Mouse (Mus musculus): ENCODE measurements around the gene Rere.

DNA sequence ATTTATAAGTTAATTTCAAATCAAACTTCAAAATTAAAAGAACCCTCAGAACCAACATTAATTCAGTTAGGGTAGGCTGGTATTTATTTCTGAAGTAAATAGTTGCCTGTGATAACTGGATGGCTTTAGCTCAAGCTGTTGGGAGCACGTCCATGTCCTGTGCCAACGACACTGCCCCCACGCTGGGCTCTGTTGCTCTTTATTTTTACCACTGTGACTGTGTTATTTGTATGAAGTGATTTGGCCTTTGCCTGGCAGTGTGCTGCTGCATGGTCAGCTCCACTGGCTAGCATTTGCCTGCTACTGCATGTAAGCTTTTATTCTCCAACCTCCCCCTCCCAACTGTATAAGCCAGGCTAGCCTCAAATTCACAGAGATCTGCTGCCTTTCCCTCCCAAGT lies 162.6 kb downstream of the Rere start:
- no peak for TF ChIP-seq CHD2 (IDR thresholded peaks at IDR 0.05; ENCODE audit: low read depth, low read length)
- TF ChIP-seq ZNF384 (IDR thresholded peaks at IDR 0.05; ENCODE audit: low read depth, low read length), result no peak
- no peak for TF ChIP-seq MAFK (IDR thresholded peaks at IDR 0.05; ENCODE audit: insufficient read depth, low read depth, low read length)
